Mouse (Mus musculus) forebrain, embryonic 11.5 days (tissue): ENCODE measurements around the gene Mcur1. TPM values are rescaled to one million over a fixed set of nuclear protein-coding genes. Genes with fewer than 3 reads are reported as not detected.

Source experiments
- ATAC-seq: fragments of 200-750 bp; cut with Nextera tagmentation; replicated peaks from 2 replicates; pipeline ENCODE4 v1.8.0; 2017; ENCODE audit warnings: moderate TSS enrichment; ENCODE audit not compliant: low FRiP score
- DNase-seq: peaks from one replicate; pipeline ENCODE4 v3.0.0-alpha.2; 2017; ENCODE audit warnings: low spot score
- H3K27ac ChIP-seq: fragments of 300-500 bp; sonication (generic); 2 replicates; pipeline ENCODE4 v1.5.1; 2014; ENCODE audit warnings: low read depth, low read length
- H3K27me3 ChIP-seq: fragments of 300-500 bp; sonication (generic); 2 replicates; pipeline ENCODE4 v1.6.1; 2014; ENCODE audit warnings: mild to moderate bottlenecking, low read length, mixed read lengths; ENCODE audit not compliant: control insufficient read depth, insufficient read depth
- H3K36me3 ChIP-seq: fragments of 300-500 bp; sonication (generic); 2 replicates; pipeline ENCODE4 v1.6.1; 2014; ENCODE audit warnings: mild to moderate bottlenecking, low read length, moderate library complexity, mixed read lengths; ENCODE audit not compliant: control insufficient read depth, insufficient read depth
- H3K4me1 ChIP-seq: fragments of 300-500 bp; sonication (generic); replicated peaks from 2 replicates; pipeline ENCODE4 v1.6.1; 2014; ENCODE audit warnings: low read length, mixed read lengths; ENCODE audit not compliant: control insufficient read depth, insufficient read depth
- H3K4me2 ChIP-seq: fragments of 300-500 bp; sonication (generic); 2 replicates; pipeline ENCODE4 v1.6.1; 2014; ENCODE audit warnings: low read depth, mild to moderate bottlenecking, low read length, moderate library complexity, mixed read lengths; ENCODE audit not compliant: severe bottlenecking
- H3K4me3 ChIP-seq: fragments of 300-500 bp; sonication (generic); 2 replicates; pipeline ENCODE4 v1.5.1; 2014; ENCODE audit warnings: low read depth, low read length
- H3K9ac ChIP-seq: fragments of 300-500 bp; sonication (generic); 2 replicates; pipeline ENCODE4 v1.6.1; 2014; ENCODE audit warnings: low read length
- H3K9me3 ChIP-seq: fragments of 300-500 bp; sonication (generic); 2 replicates; pipeline ENCODE4 v1.6.1; 2016; ENCODE audit warnings: low read length, mixed read lengths; ENCODE audit not compliant: control insufficient read depth
- WGBS: fragments of 180-500 bp; shearing (Covaris S2); extraction: QIAGEN DNeasy Blood & Tissue Kit; methylation state at CpG from one replicate; pipeline ENCODE4 v1.1.7; 2014; 5-methylcytosine and 5-hydroxymethylcytosine counted together
- polyA plus RNA-seq: library from polyadenylated mRNA; unstranded; fragments of >200 nt; fragmentation: Nextera tagmentation; extraction: Ambion mirVana; gene quantifications from 2 replicates; pipeline ENCODE4 v1.2.1, GENCODE M21; 2014

Gene Mcur1
- polyA plus RNA-seq, 1 experiment from 2014 or later, result 12.9 TPM

DNA sequence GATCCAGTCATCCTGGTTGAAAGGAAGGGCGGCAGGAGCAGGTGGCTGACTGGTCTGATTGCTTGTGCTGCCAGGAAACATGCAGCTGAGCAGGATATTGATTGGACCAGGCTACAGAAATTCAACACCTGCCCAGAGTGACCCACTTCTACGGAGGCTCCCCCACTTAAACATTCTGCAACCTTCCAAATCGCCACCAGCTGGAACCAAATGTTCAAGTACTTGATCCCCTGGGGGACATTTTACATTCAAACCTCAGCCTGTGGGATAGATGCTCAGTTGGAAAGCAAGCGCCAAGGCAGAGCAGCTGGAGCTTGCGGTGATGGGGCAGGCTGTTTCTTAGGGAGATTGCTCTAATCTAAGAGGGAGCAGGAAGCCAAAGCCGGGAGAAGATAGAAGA lies 43.1 kb downstream of the Mcur1 start:
- DNase-seq (no peak), ATAC-seq (no peak)
- Histone ChIP-seq H3K27me3 (no peaks in the 10 kb centered on the region), H3K36me3 (no peaks in the 10 kb centered on the region), H3K4me1 (no peaks in the 10 kb centered on the region), H3K4me2 (no peak overlapping the region), H3K9ac (no peak overlapping the region), H3K9me3 (no peaks in the 10 kb centered on the region), H3K4me3 (no peak overlapping the region), H3K27ac (no peak overlapping the region)
- WGBS, result 53% methylated on average over 6 of the region's 6 CpGs

DNA sequence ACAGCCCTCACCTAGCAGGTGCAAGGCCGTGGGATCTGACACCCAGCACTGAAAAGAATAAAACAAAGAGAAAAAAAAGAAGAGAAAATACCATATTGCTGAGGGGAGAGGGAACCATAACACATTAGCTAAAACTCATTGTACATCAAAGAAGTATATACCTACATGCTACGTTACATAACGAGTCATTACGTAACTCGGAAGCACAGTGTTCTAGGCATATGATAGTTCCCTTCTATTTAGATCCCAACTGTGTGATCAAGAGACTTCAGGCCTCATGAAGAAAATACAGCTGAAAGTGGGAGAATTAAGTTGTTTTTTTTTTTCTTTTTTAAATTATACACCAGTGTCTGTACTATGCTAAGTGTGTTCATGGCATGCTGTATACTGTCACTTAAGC lies 43.9 kb downstream of the Mcur1 start:
- DNase-seq, result no peak

GRCm38 (mm10) chr13:43514950-43515358 lies 45.0 kb downstream of the Mcur1 start:
- H3K4me1 ChIP-seq, result no peaks in the 10 kb centered on the region
- H3K27me3 ChIP-seq, result no peaks in the 10 kb centered on the region
- H3K27ac ChIP-seq, result no peak overlapping the region
- ATAC-seq (no peak), DNase-seq (no peak)
- H3K9ac ChIP-seq, result no peak overlapping the region
- no peaks in the 10 kb centered on the region for H3K36me3 ChIP-seq
- H3K9me3 ChIP-seq, result no peaks in the 10 kb centered on the region
- H3K4me3 ChIP-seq, result no peak overlapping the region
- H3K4me2 ChIP-seq, result no peak overlapping the region
- WGBS, result 76% methylated on average over 8 of the region's 8 CpGs

More for the DNA sequence above, 43.9 kb downstream of the Mcur1 start:
- ATAC-seq, result no peak
- no peak overlapping the region for H3K27ac ChIP-seq
- H3K36me3 ChIP-seq, result no peaks in the 10 kb centered on the region
- H3K9me3 ChIP-seq, result no peaks in the 10 kb centered on the region
- H3K27me3 ChIP-seq, result no peaks in the 10 kb centered on the region
- no peak overlapping the region for H3K4me3 ChIP-seq
- WGBS, result 94% methylated on average over 5 of the region's 5 CpGs
- no peak overlapping the region for H3K4me2 ChIP-seq
- H3K9ac ChIP-seq, result no peak overlapping the region
- no peaks in the 10 kb centered on the region for H3K4me1 ChIP-seq

DNA sequence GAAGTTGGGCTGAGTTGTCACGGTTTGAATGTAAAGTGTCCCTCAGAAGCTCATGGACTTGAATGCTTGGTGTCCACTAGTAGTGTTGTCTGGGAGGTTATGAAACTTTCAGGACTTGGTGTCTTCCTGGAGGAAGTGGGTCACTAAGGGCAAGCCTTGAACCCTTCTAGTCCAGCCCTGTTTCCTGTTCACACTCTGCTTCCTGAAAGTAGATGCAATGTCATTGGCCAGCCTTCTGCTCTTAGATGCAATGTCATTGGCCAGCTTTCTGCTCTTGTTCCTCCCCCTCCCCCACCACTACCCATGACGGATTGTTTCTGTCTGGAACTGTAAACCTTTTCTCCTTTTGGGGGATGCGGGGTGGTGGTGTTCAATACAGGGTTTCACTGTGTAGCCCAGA lies 47.3 kb downstream of the Mcur1 start:
- ATAC-seq (no peak), DNase-seq (no peak)
- no peak overlapping the region for H3K4me2 ChIP-seq
- H3K4me1 ChIP-seq, result no peaks in the 10 kb centered on the region
- no peak overlapping the region for H3K9ac ChIP-seq
- 87% methylated on average over 3 of the region's 3 CpGs for WGBS
- no peaks in the 10 kb centered on the region for H3K9me3 ChIP-seq
- no peak overlapping the region for H3K4me3 ChIP-seq
- H3K27ac ChIP-seq, result no peak overlapping the region
- H3K27me3 ChIP-seq, result no peaks in the 10 kb centered on the region
- no peaks in the 10 kb centered on the region for H3K36me3 ChIP-seq

- no peaks in the 10 kb centered on the region for H3K27me3 ChIP-seq
- ATAC-seq, result no peak
- no peak overlapping the region for H3K4me2 ChIP-seq
- H3K9me3 ChIP-seq, result no peaks in the 10 kb centered on the region
- H3K4me3 ChIP-seq, result no peak overlapping the region
- H3K9ac ChIP-seq, result no peak overlapping the region
- H3K36me3 ChIP-seq, result no peaks in the 10 kb centered on the region
- no peak overlapping the region for H3K27ac ChIP-seq
- WGBS, result 87% methylated on average over 3 of the region's 3 CpGs
- DNase-seq, result no peak
- 0 out of 2 replicates have a peak, but pooled peaks cover 2% of the 10 kb centered on the region for H3K4me1 ChIP-seq
Observed at GRCm38 (mm10) chr13:43505798-43506197, 54.2 kb downstream of the Mcur1 start.

DNA sequence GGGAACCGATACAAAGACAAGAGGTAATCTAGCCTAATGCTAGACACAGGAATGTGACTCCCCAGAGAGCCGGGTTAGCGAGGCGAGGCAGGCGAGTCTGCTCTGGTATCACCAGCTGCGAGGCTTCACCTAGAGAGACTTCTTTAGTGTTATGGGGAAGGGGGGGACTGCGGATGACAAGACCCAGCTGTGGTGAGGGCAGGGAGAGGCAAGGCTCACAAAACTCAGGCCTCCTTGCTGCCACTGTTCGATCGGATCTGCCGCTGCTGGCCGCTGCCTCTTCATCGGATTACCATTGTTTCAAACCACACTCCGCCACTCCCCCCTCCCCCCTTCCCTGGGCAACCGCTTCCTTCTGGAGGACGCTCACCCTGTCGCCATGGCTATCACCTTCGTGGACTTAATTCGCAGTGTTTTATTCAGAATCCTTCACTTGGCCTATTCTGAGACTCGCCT lies 56.6 kb downstream of the Mcur1 start:
- WGBS, result under 1% methylated on average over 19 of the region's 19 CpGs
- Histone ChIP-seq H3K27me3 (no peaks in the 10 kb centered on the region), H3K9me3 (no peaks in the 10 kb centered on the region), H3K4me3 (peak overlapping the region; percentile 15), H3K36me3 (no peaks in the 10 kb centered on the region), H3K4me1 (0 out of 2 replicates have a peak, but pooled peaks cover 2% of the 10 kb centered on the region), H3K9ac (peak overlapping the region; percentile 44), H3K27ac (no peak overlapping the region), H3K4me2 (peak overlapping the region; percentile 49)
- DNase-seq, result peak; percentile 75
- ATAC-seq, result no peak

DNA sequence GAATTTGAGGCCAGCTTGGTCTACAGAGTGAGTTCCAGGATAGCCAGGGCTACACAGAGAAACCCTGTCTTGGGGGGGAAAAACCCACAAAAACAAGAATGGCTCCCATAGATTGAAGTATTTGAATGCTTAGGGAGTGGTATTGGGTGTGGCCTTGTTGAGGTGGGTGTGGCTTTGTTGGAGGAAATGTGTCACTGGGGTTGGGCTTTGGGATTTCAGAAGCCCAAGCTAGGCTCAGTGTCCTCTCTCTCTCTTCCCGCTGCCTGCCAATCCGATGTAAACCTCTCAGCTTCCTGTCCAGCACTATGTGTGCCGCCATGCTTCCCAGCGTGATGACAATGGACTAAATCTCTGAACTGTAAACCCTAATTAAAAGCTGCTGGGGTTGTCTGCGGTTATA lies 58.4 kb downstream of the Mcur1 start:
- Histone ChIP-seq H3K9me3 (peaks cover 4% of the 10 kb centered on the region; the same call in 1 of the 2 replicates), H3K9ac (no peak overlapping the region), H3K27ac (no peak overlapping the region), H3K4me3 (no peak overlapping the region), H3K36me3 (no peaks in the 10 kb centered on the region), H3K4me2 (no peak overlapping the region), H3K4me1 (0 out of 2 replicates have a peak, but pooled peaks cover 2% of the 10 kb centered on the region), H3K27me3 (no peaks in the 10 kb centered on the region)
- DNase-seq, result no peak
- WGBS, result 68% methylated on average over 5 of the region's 5 CpGs
- ATAC-seq, result no peak

GRCm38 (mm10) chr13:43500483-43500850 lies 59.5 kb downstream of the Mcur1 start:
- peaks cover 4% of the 10 kb centered on the region; the same call in 1 of the 2 replicates for H3K9me3 ChIP-seq
- no peak overlapping the region for H3K27ac ChIP-seq
- no peak for DNase-seq
- no peaks in the 10 kb centered on the region for H3K27me3 ChIP-seq
- H3K4me1 ChIP-seq, result 0 out of 2 replicates have a peak, but pooled peaks cover 2% of the 10 kb centered on the region
- ATAC-seq, result no peak
- WGBS, result 87% methylated on average over 4 of the region's 4 CpGs
- H3K4me3 ChIP-seq, result no peak overlapping the region
- H3K9ac ChIP-seq, result no peak overlapping the region
- no peak overlapping the region for H3K4me2 ChIP-seq
- H3K36me3 ChIP-seq, result no peaks in the 10 kb centered on the region

DNA sequence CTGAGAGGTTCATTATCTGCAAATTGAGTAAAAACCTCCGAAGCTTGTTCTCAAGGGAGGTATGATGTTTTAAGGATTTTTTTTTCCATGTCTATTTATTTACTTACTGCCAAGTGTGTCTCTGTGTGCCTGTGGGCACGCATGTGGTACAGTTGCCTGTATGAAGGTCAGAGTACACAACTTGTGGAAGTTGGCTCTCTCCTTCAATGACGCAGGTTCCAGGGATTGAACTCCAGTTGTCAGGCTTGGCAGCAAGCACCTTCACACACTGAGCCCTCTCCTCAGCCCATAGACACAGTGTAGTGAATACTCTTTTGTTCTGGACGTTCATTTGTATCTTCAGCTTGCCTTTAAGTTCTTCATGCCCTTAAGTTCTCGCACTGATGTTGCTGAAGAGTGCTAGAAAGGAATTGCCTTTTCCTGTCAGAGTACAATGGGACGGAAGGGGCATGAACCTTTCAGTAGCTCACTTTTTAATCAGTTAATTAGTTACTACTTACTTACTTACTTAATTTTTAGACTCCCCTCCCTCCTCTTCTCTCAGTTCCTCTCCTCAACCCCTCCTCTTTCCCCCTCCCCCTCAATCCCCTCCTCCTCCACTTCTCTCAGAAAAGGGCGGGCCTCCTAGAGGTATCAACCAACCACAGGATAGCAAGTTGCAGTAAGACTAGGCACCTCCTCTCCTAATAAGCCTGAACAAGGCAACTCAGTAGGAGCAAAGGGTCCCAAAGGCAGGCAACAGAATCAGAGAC lies 60.1 kb downstream of the Mcur1 start:
- H3K27ac ChIP-seq, result no peak overlapping the region
- no peak overlapping the region for H3K4me2 ChIP-seq
- DNase-seq (no peak), ATAC-seq (no peak)
- WGBS, result 73% methylated on average over 7 of the region's 7 CpGs
- 0 out of 2 replicates have a peak, but pooled peaks cover 2% of the 10 kb centered on the region for H3K4me1 ChIP-seq
- H3K9me3 ChIP-seq, result peaks cover 4% of the 10 kb centered on the region; the same call in 1 of the 2 replicates
- H3K36me3 ChIP-seq, result no peaks in the 10 kb centered on the region
- no peaks in the 10 kb centered on the region for H3K27me3 ChIP-seq
- H3K4me3 ChIP-seq, result no peak overlapping the region
- no peak overlapping the region for H3K9ac ChIP-seq
